Mouse (Mus musculus): Measurements from ENCODE around the gene Cyp19a1. TPM values are rescaled to one million over a fixed set of nuclear protein-coding genes. Genes with fewer than 3 reads are reported as not detected.

Cyp19a1 gene
- polyA plus RNA-seq, 1 experiment, result not detected

GRCm38 (mm10) chr9:54194790-54195189 lies 73.1 kb downstream of the Cyp19a1 start:
- WGBS, result 69% methylated on average over 5 of the region's 5 CpGs
- Histone ChIP-seq H3K4me3 (ENCODE audit: insufficient read depth, low read depth, low read length) (no peak overlapping the region), H3K27ac (ENCODE audit: insufficient read depth, low read depth, low read length) (no peak overlapping the region), H3K4me1 (ENCODE audit: control insufficient read depth, insufficient read depth, low read length) (no peaks in the 10 kb centered on the region)
- no peak for TF ChIP-seq POLR2A (IDR thresholded peaks at IDR 0.05; ENCODE audit: insufficient read depth, low read depth, low read length)
- no peak for TF ChIP-seq CTCF (IDR thresholded peaks at IDR 0.05; ENCODE audit: insufficient read depth, low read depth, low read length)

GRCm38 (mm10) chr9:54191435-54191834 lies 76.5 kb downstream of the Cyp19a1 start:
- Histone ChIP-seq H3K4me3 (ENCODE audit: insufficient read depth, low read depth, low read length) (no peak overlapping the region), H3K27ac (ENCODE audit: insufficient read depth, low read depth, low read length) (no peak overlapping the region), H3K4me1 (ENCODE audit: control insufficient read depth, insufficient read depth, low read length) (no peaks in the 10 kb centered on the region)
- TF ChIP-seq POLR2A (IDR thresholded peaks at IDR 0.05; ENCODE audit: insufficient read depth, low read depth, low read length), result no peak
- no peak for TF ChIP-seq CTCF (IDR thresholded peaks at IDR 0.05; ENCODE audit: insufficient read depth, low read depth, low read length)
- WGBS, result 88% methylated on average over 3 of the region's 3 CpGs

- Histone ChIP-seq H3K4me1 (ENCODE audit: control insufficient read depth, insufficient read depth, low read length) (no peaks in the 10 kb centered on the region), H3K27ac (ENCODE audit: insufficient read depth, low read depth, low read length) (no peak overlapping the region), H3K4me3 (ENCODE audit: insufficient read depth, low read depth, low read length) (no peak overlapping the region)
- 83% methylated on average over 7 of the region's 7 CpGs for WGBS
- TF ChIP-seq CTCF (IDR thresholded peaks at IDR 0.05; ENCODE audit: insufficient read depth, low read depth, low read length), result no peak
- TF ChIP-seq POLR2A (IDR thresholded peaks at IDR 0.05; ENCODE audit: insufficient read depth, low read depth, low read length), result no peak
Observed at GRCm38 (mm10) chr9:54182484-54182883, 85.4 kb downstream of the Cyp19a1 start.

GRCm38 (mm10) chr9:54181330-54181729 lies 86.6 kb downstream of the Cyp19a1 start:
- TF ChIP-seq CTCF (IDR thresholded peaks at IDR 0.05; ENCODE audit: insufficient read depth, low read depth, low read length) (no peak), POLR2A (IDR thresholded peaks at IDR 0.05; ENCODE audit: insufficient read depth, low read depth, low read length) (no peak)
- Histone ChIP-seq H3K27ac (ENCODE audit: insufficient read depth, low read depth, low read length) (no peak overlapping the region), H3K4me3 (ENCODE audit: insufficient read depth, low read depth, low read length) (no peak overlapping the region), H3K4me1 (ENCODE audit: control insufficient read depth, insufficient read depth, low read length) (no peaks in the 10 kb centered on the region)
- 11% methylated on average over 2 of the region's 2 CpGs for WGBS

GRCm38 (mm10) chr9:54180216-54180615 lies 87.7 kb downstream of the Cyp19a1 start:
- H3K4me1 ChIP-seq (ENCODE audit: control insufficient read depth, insufficient read depth, low read length), result no peaks in the 10 kb centered on the region
- WGBS, result 71% methylated on average over 17 of the region's 17 CpGs
- no peak overlapping the region for H3K27ac ChIP-seq (ENCODE audit: insufficient read depth, low read depth, low read length)
- no peak overlapping the region for H3K4me3 ChIP-seq (ENCODE audit: insufficient read depth, low read depth, low read length)
- TF ChIP-seq POLR2A (IDR thresholded peaks at IDR 0.05; ENCODE audit: insufficient read depth, low read depth, low read length) (no peak), CTCF (IDR thresholded peaks at IDR 0.05; ENCODE audit: insufficient read depth, low read depth, low read length) (no peak)

- TF ChIP-seq POLR2A (IDR thresholded peaks at IDR 0.05; ENCODE audit: insufficient read depth, low read depth, low read length) (no peak), CTCF (IDR thresholded peaks at IDR 0.05; ENCODE audit: insufficient read depth, low read depth, low read length) (no peak)
- WGBS, result 46% methylated on average over 5 of the region's 5 CpGs
- Histone ChIP-seq H3K4me3 (ENCODE audit: insufficient read depth, low read depth, low read length) (no peak overlapping the region), H3K4me1 (ENCODE audit: control insufficient read depth, insufficient read depth, low read length) (no peaks in the 10 kb centered on the region), H3K27ac (ENCODE audit: insufficient read depth, low read depth, low read length) (no peak overlapping the region)
Observed at GRCm38 (mm10) chr9:54169489-54169888, 98.4 kb downstream of the Cyp19a1 start.

GRCm38 (mm10) chr9:54168425-54168824 lies 99.5 kb downstream of the Cyp19a1 start:
- Histone ChIP-seq H3K4me1 (ENCODE audit: control insufficient read depth, insufficient read depth, low read length) (no peaks in the 10 kb centered on the region), H3K27ac (ENCODE audit: insufficient read depth, low read depth, low read length) (no peak overlapping the region), H3K4me3 (ENCODE audit: insufficient read depth, low read depth, low read length) (no peak overlapping the region)
- WGBS, result 85% methylated on average over 10 of the region's 10 CpGs
- TF ChIP-seq POLR2A (IDR thresholded peaks at IDR 0.05; ENCODE audit: insufficient read depth, low read depth, low read length) (no peak), CTCF (IDR thresholded peaks at IDR 0.05; ENCODE audit: insufficient read depth, low read depth, low read length) (no peak)

GRCm38 (mm10) chr9:54163117-54163516 lies 104.8 kb downstream of the Cyp19a1 start:
- 64% methylated on average over 5 of the region's 5 CpGs for WGBS
- H3K4me3 ChIP-seq (ENCODE audit: insufficient read depth, low read depth, low read length), result no peak overlapping the region
- no peaks in the 10 kb centered on the region for H3K4me1 ChIP-seq (ENCODE audit: control insufficient read depth, insufficient read depth, low read length)
- H3K27ac ChIP-seq (ENCODE audit: insufficient read depth, low read depth, low read length), result no peak overlapping the region
- no peak for TF ChIP-seq CTCF (IDR thresholded peaks at IDR 0.05; ENCODE audit: insufficient read depth, low read depth, low read length)
- no peak for TF ChIP-seq POLR2A (IDR thresholded peaks at IDR 0.05; ENCODE audit: insufficient read depth, low read depth, low read length)

GRCm38 (mm10) chr9:54153679-54154078 lies 114.2 kb downstream of the Cyp19a1 start:
- no peak overlapping the region for H3K27ac ChIP-seq (ENCODE audit: insufficient read depth, low read depth, low read length)
- H3K4me3 ChIP-seq (ENCODE audit: insufficient read depth, low read depth, low read length), result no peak overlapping the region
- no peaks in the 10 kb centered on the region for H3K4me1 ChIP-seq (ENCODE audit: control insufficient read depth, insufficient read depth, low read length)
- WGBS, result 89% methylated on average over 5 of the region's 5 CpGs
- TF ChIP-seq CTCF (IDR thresholded peaks at IDR 0.05; ENCODE audit: insufficient read depth, low read depth, low read length) (no peak), POLR2A (IDR thresholded peaks at IDR 0.05; ENCODE audit: insufficient read depth, low read depth, low read length) (no peak)

- no peak overlapping the region for H3K27ac ChIP-seq (ENCODE audit: insufficient read depth, low read depth, low read length)
- WGBS, result 86% methylated on average over 1 of the region's 1 CpGs
- TF ChIP-seq POLR2A (IDR thresholded peaks at IDR 0.05; ENCODE audit: insufficient read depth, low read depth, low read length), result no peak
- no peak for TF ChIP-seq CTCF (IDR thresholded peaks at IDR 0.05; ENCODE audit: insufficient read depth, low read depth, low read length)
- no peak overlapping the region for H3K4me3 ChIP-seq (ENCODE audit: insufficient read depth, low read depth, low read length)
- no peaks in the 10 kb centered on the region for H3K4me1 ChIP-seq (ENCODE audit: control insufficient read depth, insufficient read depth, low read length)
Observed at GRCm38 (mm10) chr9:54139191-54139590, 128.7 kb downstream of the Cyp19a1 start.

Other genes with a start within 250 kb of the Cyp19a1 start
- gene Tnfaip8l3, start 199.7 kb downstream of the Cyp19a1 start, polyA plus RNA-seq (2012; ENCODE audit: insufficient read depth, insufficient read length, low replicate concordance, missing spikeins), result not detected in 2 replicates
- not detected in 2 replicates for gene Gldn, start 18.4 kb upstream of the Cyp19a1 start, polyA plus RNA-seq (2012; ENCODE audit: insufficient read depth, insufficient read length, low replicate concordance, missing spikeins)
- not detected in 2 replicates for gene Dmxl2, start 233.5 kb upstream of the Cyp19a1 start, polyA plus RNA-seq (2012; ENCODE audit: insufficient read depth, insufficient read length, low replicate concordance, missing spikeins)